Mouse (Mus musculus) ZHBTc4 (cell line): ENCODE measurements around the gene Slc6a12.

Experiments
- DNase-seq: peaks from one replicate; pipeline ENCODE4 v3.0.0-alpha.2; 2011; ENCODE audit warnings: low read depth, low spot score

Slc6a12 gene

DNA sequence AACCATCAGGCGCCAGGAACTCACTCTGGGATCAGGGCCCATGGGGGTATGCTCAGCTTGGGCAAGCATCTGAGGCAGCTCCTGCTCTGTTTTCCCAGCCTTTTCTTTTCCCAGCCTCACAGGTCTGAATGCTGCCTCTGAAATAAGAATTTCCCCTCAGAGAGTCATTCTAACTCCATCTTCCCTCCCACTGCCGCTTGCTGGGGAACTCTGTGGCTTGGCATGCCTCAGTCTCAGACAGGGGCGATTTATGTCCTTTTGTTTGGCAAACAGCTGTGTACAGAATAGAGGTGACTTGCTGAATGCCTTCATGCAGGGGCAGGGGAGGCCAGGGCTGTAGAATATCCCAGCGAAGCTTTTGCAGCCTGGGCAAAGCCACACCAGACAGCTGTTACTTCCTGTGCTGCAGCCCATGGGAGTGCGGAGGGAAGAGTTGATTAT is 64.7 kb downstream of the Slc6a12 start:
- DNase-seq: no peak

DNA sequence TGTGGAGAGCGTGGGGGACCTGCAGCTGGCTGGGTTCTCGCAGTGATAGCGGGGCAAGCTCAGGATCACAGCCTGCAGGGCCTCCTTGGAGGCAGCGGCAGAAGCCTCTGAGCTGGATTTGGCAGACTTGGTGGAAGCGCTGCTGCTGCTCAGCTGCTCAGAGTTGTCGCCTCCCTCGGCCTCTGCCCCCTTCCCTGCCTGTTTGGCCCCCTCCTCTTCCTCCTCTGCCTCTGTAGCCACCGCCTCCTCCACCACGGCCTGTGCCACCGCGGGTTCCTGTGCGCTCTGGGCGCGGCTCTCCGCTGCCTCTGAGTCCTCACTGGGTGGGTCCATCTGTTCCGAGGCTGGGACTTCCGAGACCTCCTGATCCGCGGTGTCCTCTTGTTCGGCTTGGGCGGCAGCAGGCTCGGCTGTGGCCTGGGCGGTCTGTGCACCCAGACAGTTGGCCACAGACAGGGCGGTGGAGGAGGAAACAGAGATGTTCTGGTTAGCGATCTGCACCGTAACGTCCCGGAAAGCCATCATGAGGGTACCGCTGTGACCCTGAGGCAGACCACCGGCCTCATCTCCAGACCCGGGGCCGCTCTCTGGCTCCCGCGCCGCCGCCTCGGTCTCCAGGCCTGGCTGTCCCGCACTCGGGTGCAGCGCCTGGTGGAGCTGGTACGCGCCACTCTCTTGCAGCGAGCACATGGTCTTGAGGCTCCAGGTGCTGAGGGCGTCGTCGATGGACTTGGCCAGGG is 69.9 kb downstream of the Slc6a12 start:
- peak; percentile 55 for DNase-seq
